Mouse (Mus musculus) cerebellum, adult 11 months (tissue): ENCODE measurements around the gene Gm6763.
"Not testable (repeated sequence)": the region's sequence is repeated elsewhere in the genome, so short reads cannot be mapped to it uniquely, and the experiment has no call there.

Experiments used
- DNase-seq: peaks from one replicate; pipeline ENCODE4 v3.0.0; 2022

Gene Gm6763

DNA sequence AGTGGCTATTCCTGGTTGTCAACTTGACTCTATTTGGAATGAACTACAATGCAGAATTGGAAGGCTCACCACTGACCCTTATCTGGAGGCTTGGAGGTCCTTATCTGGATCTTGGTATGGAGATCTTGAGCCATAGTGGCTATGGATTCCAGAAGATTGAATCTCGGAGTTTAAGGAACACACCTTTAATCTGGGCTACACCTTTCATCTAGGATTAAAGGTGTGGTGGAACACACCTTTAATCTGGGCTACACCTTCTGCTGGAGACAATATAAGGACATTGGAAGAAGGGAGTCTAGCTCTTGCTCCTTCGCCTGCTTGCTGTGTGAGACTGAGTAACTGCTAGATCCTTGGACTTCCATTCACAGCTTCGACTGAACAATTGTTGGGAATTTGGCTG lies at the start of gene Gm6763:
Gene Gm6763, plus strand, starts transcription at position 301 of the 400 bp plus-strand sequence.
- DNase-seq = not testable (repeated sequence)

DNA sequence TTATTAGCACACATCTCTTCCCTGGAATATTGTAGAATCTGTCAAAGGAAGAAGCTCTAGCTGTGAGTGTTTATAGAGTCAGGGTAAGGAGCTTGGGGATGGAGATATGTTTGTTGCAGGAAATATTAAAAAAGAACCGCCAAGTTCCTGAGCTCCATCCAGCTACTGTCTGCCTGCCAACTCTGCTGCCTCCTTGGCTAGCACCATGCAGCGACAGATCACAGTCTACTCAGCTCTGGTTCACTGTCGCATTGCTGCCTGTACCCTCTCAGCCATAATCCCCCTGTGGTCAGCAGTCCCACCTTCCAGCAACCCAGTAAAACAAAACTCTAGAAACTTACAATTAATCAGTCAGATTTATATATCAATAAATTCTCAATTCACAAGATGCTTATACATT lies 41.3 kb upstream of the Gm6763 start:
- DNase-seq = no peak

DNA sequence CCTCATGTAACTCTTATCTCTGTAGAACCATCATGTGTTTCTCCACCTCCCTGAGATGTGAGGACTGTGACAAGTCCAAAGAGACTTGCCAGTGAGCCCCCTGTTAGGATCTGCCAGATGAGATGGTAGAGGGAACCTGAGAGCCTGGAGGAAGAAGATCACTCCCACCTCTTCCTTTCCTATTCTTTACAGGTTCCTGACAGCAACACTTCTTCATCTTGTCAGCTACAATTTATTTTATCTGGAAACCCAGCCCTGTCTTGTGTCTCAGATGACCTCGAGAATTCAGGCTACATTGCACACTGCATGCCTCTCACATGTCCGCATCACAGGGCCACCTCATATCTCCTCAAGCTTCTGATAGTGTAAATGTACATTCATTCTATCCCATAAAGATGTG lies 33.0 kb upstream of the Gm6763 start:
- no peak for DNase-seq

DNA sequence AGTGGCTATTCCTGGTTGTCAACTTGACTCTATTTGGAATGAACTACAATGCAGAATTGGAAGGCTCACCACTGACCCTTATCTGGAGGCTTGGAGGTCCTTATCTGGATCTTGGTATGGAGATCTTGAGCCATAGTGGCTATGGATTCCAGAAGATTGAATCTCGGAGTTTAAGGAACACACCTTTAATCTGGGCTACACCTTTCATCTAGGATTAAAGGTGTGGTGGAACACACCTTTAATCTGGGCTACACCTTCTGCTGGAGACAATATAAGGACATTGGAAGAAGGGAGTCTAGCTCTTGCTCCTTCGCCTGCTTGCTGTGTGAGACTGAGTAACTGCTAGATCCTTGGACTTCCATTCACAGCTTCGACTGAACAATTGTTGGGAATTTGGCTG lies 8.6 kb upstream of the Gm6763 start, which contains the start of gene Gm21293:
Gene Gm21293, plus strand, starts transcription at position 301 of the 400 bp plus-strand sequence.
- DNase-seq = not testable (repeated sequence)

DNA sequence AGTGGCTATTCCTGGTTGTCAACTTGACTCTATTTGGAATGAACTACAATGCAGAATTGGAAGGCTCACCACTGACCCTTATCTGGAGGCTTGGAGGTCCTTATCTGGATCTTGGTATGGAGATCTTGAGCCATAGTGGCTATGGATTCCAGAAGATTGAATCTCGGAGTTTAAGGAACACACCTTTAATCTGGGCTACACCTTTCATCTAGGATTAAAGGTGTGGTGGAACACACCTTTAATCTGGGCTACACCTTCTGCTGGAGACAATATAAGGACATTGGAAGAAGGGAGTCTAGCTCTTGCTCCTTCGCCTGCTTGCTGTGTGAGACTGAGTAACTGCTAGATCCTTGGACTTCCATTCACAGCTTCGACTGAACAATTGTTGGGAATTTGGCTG lies 8.4 kb downstream of the Gm6763 start, which contains the start of gene Gm8764:
Gene Gm8764, plus strand, starts transcription at position 301 of the 400 bp plus-strand sequence.
- DNase-seq = not testable (repeated sequence)

DNA sequence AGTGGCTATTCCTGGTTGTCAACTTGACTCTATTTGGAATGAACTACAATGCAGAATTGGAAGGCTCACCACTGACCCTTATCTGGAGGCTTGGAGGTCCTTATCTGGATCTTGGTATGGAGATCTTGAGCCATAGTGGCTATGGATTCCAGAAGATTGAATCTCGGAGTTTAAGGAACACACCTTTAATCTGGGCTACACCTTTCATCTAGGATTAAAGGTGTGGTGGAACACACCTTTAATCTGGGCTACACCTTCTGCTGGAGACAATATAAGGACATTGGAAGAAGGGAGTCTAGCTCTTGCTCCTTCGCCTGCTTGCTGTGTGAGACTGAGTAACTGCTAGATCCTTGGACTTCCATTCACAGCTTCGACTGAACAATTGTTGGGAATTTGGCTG lies 16.9 kb downstream of the Gm6763 start, which contains the start of gene Gm21304:
Gene Gm21304, plus strand, starts transcription at position 301 of the 400 bp plus-strand sequence.
- DNase-seq = not testable (repeated sequence)

DNA sequence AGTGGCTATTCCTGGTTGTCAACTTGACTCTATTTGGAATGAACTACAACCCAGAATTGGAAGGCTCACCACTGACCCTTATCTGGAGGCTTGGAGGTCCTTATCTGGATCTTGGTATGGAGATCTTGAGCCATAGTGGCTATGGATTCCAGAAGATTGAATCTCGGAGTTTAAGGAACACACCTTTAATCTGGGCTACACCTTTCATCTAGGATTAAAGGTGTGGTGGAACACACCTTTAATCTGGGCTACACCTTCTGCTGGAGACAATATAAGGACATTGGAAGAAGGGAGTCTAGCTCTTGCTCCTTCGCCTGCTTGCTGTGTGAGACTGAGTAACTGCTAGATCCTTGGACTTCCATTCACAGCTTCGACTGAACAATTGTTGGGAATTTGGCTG lies 25.4 kb downstream of the Gm6763 start, which contains the start of gene Gm21312:
Gene Gm21312, plus strand, starts transcription at position 301 of the 400 bp plus-strand sequence.
- DNase-seq = not testable (repeated sequence)

DNA sequence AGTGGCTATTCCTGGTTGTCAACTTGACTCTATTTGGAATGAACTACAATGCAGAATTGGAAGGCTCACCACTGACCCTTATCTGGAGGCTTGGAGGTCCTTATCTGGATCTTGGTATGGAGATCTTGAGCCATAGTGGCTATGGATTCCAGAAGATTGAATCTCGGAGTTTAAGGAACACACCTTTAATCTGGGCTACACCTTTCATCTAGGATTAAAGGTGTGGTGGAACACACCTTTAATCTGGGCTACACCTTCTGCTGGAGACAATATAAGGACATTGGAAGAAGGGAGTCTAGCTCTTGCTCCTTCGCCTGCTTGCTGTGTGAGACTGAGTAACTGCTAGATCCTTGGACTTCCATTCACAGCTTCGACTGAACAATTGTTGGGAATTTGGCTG lies 33.9 kb downstream of the Gm6763 start, which contains the start of gene Gm20765:
Gene Gm20765, plus strand, starts transcription at position 301 of the 400 bp plus-strand sequence.
- DNase-seq = not testable (repeated sequence)

DNA sequence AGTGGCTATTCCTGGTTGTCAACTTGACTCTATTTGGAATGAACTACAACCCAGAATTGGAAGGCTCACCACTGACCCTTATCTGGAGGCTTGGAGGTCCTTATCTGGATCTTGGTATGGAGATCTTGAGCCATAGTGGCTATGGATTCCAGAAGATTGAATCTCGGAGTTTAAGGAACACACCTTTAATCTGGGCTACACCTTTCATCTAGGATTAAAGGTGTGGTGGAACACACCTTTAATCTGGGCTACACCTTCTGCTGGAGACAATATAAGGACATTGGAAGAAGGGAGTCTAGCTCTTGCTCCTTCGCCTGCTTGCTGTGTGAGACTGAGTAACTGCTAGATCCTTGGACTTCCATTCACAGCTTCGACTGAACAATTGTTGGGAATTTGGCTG lies 42.4 kb downstream of the Gm6763 start, which contains the start of gene Gm4340:
Gene Gm4340, plus strand, starts transcription at position 301 of the 400 bp plus-strand sequence.
- DNase-seq = not testable (repeated sequence)
